Mouse (Mus musculus): ENCODE measurements around the gene Gm11037. TPM values are rescaled to one million over a fixed set of nuclear protein-coding genes. Genes with fewer than 3 reads are reported as not detected.
"Not testable (repeated sequence)": the region's sequence is repeated elsewhere in the genome, so short reads cannot be mapped to it uniquely, and the experiment has no call there.

Gene Gm11037
- polyA plus RNA-seq, 1 experiment from 2014 or later = not detected

DNA sequence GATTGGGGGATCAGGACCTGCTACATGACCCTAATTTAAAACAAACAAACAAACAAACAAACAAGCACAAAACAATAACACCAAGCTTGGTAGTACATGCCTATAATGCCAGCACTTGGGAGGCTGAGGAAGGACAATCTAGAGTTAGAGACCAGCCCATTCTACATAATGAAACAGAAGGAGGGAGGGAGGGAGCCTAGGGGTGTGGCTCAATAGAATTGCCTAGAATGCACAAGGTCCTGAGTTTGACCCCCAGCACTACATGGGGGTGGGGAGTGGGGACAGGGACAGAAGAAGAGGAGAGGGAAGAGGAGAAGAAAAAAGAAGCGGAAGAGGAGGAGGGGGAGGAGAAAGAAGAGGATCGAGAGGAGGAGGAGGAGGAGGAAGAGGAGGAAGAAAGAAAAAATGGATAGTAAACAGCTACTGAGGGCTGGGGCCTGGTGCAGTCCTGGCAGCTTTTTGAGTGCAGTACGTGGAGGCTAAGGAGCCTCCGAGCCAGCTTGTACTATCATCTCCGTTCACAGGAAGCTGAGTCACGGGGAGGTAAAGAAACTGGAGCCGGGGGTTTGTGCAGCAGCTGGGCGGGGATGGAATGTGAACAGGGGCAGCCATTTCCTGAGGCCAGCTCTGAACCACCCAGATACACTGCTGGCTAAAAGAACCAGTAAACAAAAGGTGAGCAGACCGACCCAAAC is 37.0 kb upstream of the Gm11037 start:
- H3K9ac ChIP-seq (ENCODE audit: low read depth, low read length) = peak overlapping the region; percentile 45
- H3K4me3 ChIP-seq (ENCODE audit: low read depth, low read length) = no peak overlapping the region
- no peak overlapping the region for H3K4me2 ChIP-seq (replicated peaks; ENCODE audit: low read depth, low read length)
- DNase-seq (ENCODE audit: low spot score) = peak; percentile 55
- no peaks in the 10 kb centered on the region for H3K9me3 ChIP-seq (ENCODE audit: control insufficient read depth, low read length)
- H3K36me3 ChIP-seq (ENCODE audit: control insufficient read depth, insufficient read depth, low read length) = no peaks in the 10 kb centered on the region
- H3K4me1 ChIP-seq (replicated peaks; ENCODE audit: control insufficient read depth, insufficient read depth, low read length) = no peaks in the 10 kb centered on the region
- H3K27ac ChIP-seq (ENCODE audit: low read depth, low read length) = peak overlapping the region; percentile 51
- no peaks in the 10 kb centered on the region for H3K27me3 ChIP-seq (ENCODE audit: control insufficient read depth, insufficient read depth, low read length)
- ATAC-seq (ENCODE audit: low FRiP score) = 0 out of 2 replicates have a peak, but pooled peaks have one; percentile 14
- 9% methylated on average over 9 of the region's 9 CpGs for WGBS

GRCm38 (mm10) chr2:131097087-131097486 is 36.2 kb upstream of the Gm11037 start:
- DNase-seq (ENCODE audit: low spot score) (peak; percentile 6), ATAC-seq (ENCODE audit: low FRiP score) (no peak)
- Histone ChIP-seq H3K4me3 (ENCODE audit: low read depth, low read length) (no peak overlapping the region), H3K9ac (ENCODE audit: low read depth, low read length) (no peak overlapping the region), H3K4me2 (replicated peaks; ENCODE audit: low read depth, low read length) (no peak overlapping the region), H3K4me1 (replicated peaks; ENCODE audit: control insufficient read depth, insufficient read depth, low read length) (no peaks in the 10 kb centered on the region), H3K9me3 (ENCODE audit: control insufficient read depth, low read length) (no peaks in the 10 kb centered on the region), H3K36me3 (ENCODE audit: control insufficient read depth, insufficient read depth, low read length) (no peaks in the 10 kb centered on the region), H3K27me3 (ENCODE audit: control insufficient read depth, insufficient read depth, low read length) (no peaks in the 10 kb centered on the region), H3K27ac (ENCODE audit: low read depth, low read length) (no peak overlapping the region)
- WGBS = 87% methylated on average over 4 of the region's 4 CpGs

DNA sequence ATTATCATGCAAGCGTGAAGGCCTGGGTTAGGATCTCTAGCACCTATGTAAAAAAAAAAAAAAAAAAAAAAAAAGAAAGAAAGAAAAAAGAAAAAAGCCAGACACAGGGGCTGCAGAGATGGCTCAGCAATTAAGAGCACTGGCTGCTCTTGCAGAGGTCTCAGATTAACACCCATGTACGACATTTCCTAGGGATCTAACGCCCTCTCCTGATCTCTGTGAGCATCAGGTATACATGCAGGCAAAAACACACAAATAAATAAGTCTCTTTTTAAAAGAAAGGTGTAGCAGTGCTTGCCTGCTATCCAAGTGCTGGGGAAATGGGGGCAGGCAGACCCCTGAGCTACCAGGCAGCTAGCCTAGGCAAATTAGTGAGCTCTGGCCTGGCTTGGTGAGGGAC is 31.8 kb upstream of the Gm11037 start:
- WGBS = 53% methylated on average over 3 of the region's 3 CpGs

DNA sequence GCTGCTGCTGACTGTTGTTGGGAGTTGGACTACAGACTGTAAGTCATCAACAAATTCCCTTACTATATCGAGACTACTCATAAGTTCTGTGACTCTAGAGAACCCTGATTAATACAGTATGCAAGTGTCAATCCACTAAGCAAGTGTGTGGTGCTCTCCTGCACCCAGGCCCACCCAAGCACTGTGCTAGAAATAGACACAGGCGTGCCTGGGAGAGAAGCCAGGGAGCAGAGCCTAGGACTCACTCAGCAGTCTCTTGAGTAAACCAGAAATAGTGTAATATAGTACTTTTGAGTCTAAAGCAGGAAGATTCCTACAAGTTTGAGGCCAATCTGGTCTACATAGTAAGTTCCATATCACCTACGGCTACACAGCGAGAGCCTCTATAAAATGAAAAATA is 29.3 kb upstream of the Gm11037 start:
- Histone ChIP-seq H3K4me2 (replicated peaks; ENCODE audit: low read depth, low read length) (no peak overlapping the region), H3K4me3 (ENCODE audit: low read depth, low read length) (no peak overlapping the region), H3K9me3 (ENCODE audit: control insufficient read depth, low read length) (no peaks in the 10 kb centered on the region), H3K27me3 (ENCODE audit: control insufficient read depth, insufficient read depth, low read length) (no peaks in the 10 kb centered on the region), H3K27ac (ENCODE audit: low read depth, low read length) (no peak overlapping the region), H3K36me3 (ENCODE audit: control insufficient read depth, insufficient read depth, low read length) (no peaks in the 10 kb centered on the region), H3K9ac (ENCODE audit: low read depth, low read length) (no peak overlapping the region), H3K4me1 (replicated peaks; ENCODE audit: control insufficient read depth, insufficient read depth, low read length) (no peaks in the 10 kb centered on the region)
- WGBS = 93% methylated on average over 4 of the region's 4 CpGs
- DNase-seq (ENCODE audit: low spot score) (no peak), ATAC-seq (ENCODE audit: low FRiP score) (no peak)

More for the DNA sequence above, 31.8 kb upstream of the Gm11037 start:
- Histone ChIP-seq H3K9me3 (ENCODE audit: control insufficient read depth, low read length) (no peaks in the 10 kb centered on the region), H3K4me3 (ENCODE audit: low read depth, low read length) (no peak overlapping the region), H3K36me3 (ENCODE audit: control insufficient read depth, insufficient read depth, low read length) (no peaks in the 10 kb centered on the region), H3K4me1 (replicated peaks; ENCODE audit: control insufficient read depth, insufficient read depth, low read length) (no peaks in the 10 kb centered on the region), H3K9ac (ENCODE audit: low read depth, low read length) (no peak overlapping the region), H3K27ac (ENCODE audit: low read depth, low read length) (no peak overlapping the region), H3K4me2 (replicated peaks; ENCODE audit: low read depth, low read length) (no peak overlapping the region), H3K27me3 (ENCODE audit: control insufficient read depth, insufficient read depth, low read length) (no peaks in the 10 kb centered on the region)
- no peak for DNase-seq (ENCODE audit: low spot score)
- no peak for ATAC-seq (ENCODE audit: low FRiP score)

- H3K27ac ChIP-seq (ENCODE audit: low read depth, low read length); H3K36me3 ChIP-seq (ENCODE audit: control insufficient read depth, insufficient read depth, low read length); H3K9me3 ChIP-seq (ENCODE audit: control insufficient read depth, low read length); H3K4me2 ChIP-seq (replicated peaks; ENCODE audit: low read depth, low read length); ATAC-seq (ENCODE audit: low FRiP score); DNase-seq (ENCODE audit: low spot score); H3K4me3 ChIP-seq (ENCODE audit: low read depth, low read length); H3K9ac ChIP-seq (ENCODE audit: low read depth, low read length); H3K27me3 ChIP-seq (ENCODE audit: control insufficient read depth, insufficient read depth, low read length); H3K4me1 ChIP-seq (replicated peaks; ENCODE audit: control insufficient read depth, insufficient read depth, low read length): not testable (repeated sequence)
- WGBS = 56% methylated on average over 4 of the region's 4 CpGs
These were observed 28.2 kb upstream of the Gm11037 start for GRCm38 (mm10) chr2:131105061-131105460.

DNA sequence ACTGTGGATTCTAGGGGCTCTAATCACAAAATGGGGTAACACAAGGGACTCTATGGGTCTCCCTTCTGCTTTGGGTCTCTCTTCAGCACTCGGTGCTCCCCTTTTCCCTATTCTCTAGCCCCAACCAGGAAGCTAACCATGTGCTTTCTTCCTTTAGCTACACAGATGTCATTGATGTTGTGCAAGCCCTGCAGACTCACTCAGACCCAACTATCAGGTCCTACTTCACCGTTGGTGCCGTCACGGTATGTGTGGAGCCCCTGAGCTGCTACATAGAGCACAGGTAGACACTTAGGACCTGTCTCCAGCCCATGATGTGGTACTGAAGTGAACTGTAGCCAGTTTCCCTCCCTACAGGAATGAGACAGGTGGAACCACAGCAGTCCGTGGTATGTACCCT is 27.3 kb upstream of the Gm11037 start:
- H3K27ac ChIP-seq (ENCODE audit: low read depth, low read length) = no peak overlapping the region
- H3K4me2 ChIP-seq (replicated peaks; ENCODE audit: low read depth, low read length) = no peak overlapping the region
- no peaks in the 10 kb centered on the region for H3K36me3 ChIP-seq (ENCODE audit: control insufficient read depth, insufficient read depth, low read length)
- WGBS = 87% methylated on average over 5 of the region's 5 CpGs
- H3K4me3 ChIP-seq (ENCODE audit: low read depth, low read length) = no peak overlapping the region
- H3K27me3 ChIP-seq (ENCODE audit: control insufficient read depth, insufficient read depth, low read length) = no peaks in the 10 kb centered on the region
- DNase-seq (ENCODE audit: low spot score) (no peak), ATAC-seq (ENCODE audit: low FRiP score) (no peak)
- no peak overlapping the region for H3K9ac ChIP-seq (ENCODE audit: low read depth, low read length)
- no peaks in the 10 kb centered on the region for H3K9me3 ChIP-seq (ENCODE audit: control insufficient read depth, low read length)
- no peaks in the 10 kb centered on the region for H3K4me1 ChIP-seq (replicated peaks; ENCODE audit: control insufficient read depth, insufficient read depth, low read length)

DNA sequence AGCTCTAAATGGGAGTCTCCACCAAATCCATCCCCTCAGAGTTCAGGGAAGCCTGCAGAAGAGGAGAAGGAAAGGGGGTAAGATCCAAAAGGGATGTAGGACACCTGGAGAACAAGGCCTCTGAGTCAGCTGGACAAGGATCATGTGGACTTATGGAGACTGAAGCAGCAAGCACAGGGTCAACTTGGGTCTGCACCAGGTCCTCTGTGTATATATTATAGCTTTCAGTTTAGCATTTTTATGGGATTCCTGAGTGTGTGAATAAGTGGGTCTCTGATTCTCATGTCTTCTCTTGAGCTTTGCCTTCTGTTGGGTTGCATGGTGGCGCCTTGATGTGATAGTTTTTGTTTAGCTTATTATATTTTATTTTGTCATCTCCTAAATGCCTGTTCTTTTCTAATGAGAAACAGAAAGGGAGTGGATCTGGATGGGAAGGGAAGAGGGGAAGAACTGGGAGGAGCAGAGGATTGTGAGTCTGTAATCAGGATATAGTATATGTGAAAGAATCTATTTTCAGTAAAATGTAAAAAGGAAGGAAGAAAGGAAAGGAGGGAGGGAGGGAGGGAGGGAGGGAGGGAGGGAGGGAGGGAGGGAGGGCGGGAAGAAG is 14.2 kb upstream of the Gm11037 start:
- Histone ChIP-seq H3K9me3 (ENCODE audit: control insufficient read depth, low read length) (no peaks in the 10 kb centered on the region), H3K36me3 (ENCODE audit: control insufficient read depth, insufficient read depth, low read length) (no peaks in the 10 kb centered on the region), H3K4me3 (ENCODE audit: low read depth, low read length) (no peak overlapping the region), H3K27me3 (ENCODE audit: control insufficient read depth, insufficient read depth, low read length) (no peaks in the 10 kb centered on the region), H3K27ac (ENCODE audit: low read depth, low read length) (no peak overlapping the region), H3K4me1 (replicated peaks; ENCODE audit: control insufficient read depth, insufficient read depth, low read length) (no peaks in the 10 kb centered on the region), H3K4me2 (replicated peaks; ENCODE audit: low read depth, low read length) (no peak overlapping the region), H3K9ac (ENCODE audit: low read depth, low read length) (no peak overlapping the region)
- DNase-seq (ENCODE audit: low spot score) = no peak
- 77% methylated on average over 2 of the region's 2 CpGs for WGBS
- ATAC-seq (ENCODE audit: low FRiP score) = no peak

GRCm38 (mm10) chr2:131124166-131124565 is 9.1 kb upstream of the Gm11037 start:
- Histone ChIP-seq H3K9ac (ENCODE audit: low read depth, low read length) (no peak overlapping the region), H3K4me1 (replicated peaks; ENCODE audit: control insufficient read depth, insufficient read depth, low read length) (peaks cover 9% of the 10 kb centered on the region; the same call in 1 of the 2 replicates), H3K4me3 (ENCODE audit: low read depth, low read length) (no peak overlapping the region), H3K27ac (ENCODE audit: low read depth, low read length) (no peak overlapping the region), H3K4me2 (replicated peaks; ENCODE audit: low read depth, low read length) (no peak overlapping the region), H3K27me3 (ENCODE audit: control insufficient read depth, insufficient read depth, low read length) (no peaks in the 10 kb centered on the region), H3K36me3 (ENCODE audit: control insufficient read depth, insufficient read depth, low read length) (no peaks in the 10 kb centered on the region), H3K9me3 (ENCODE audit: control insufficient read depth, low read length) (no peaks in the 10 kb centered on the region)
- WGBS = 78% methylated on average over 3 of the region's 3 CpGs
- ATAC-seq (ENCODE audit: low FRiP score) (no peak), DNase-seq (ENCODE audit: low spot score) (no peak)

Measured in hindbrain, embryonic 11.5 days (tissue).